Mouse (Mus musculus) gastrocnemius, postnatal 4 days (tissue): ENCODE data around the gene Sdc4. TPM values are rescaled to one million over a fixed set of nuclear protein-coding genes. Genes with fewer than 3 reads are reported as not detected.

Source experiments
- DNase-seq, 2 experiments: peaks; one replicate each; pipeline ENCODE4 v3.0.0; 2021 to 2022; ENCODE audit warnings: low spot score in 2 of 2, mixed read lengths in 2 of 2
- total RNA-seq, 2 experiments: library from RNA; stranded (reverse); gene quantifications; 2 replicates each; pipeline ENCODE4 v1.2.3; 2021

Sdc4 gene
- total RNA-seq, 2 experiments from 2014 or later = 58.1 to 60.1 TPM

DNA sequence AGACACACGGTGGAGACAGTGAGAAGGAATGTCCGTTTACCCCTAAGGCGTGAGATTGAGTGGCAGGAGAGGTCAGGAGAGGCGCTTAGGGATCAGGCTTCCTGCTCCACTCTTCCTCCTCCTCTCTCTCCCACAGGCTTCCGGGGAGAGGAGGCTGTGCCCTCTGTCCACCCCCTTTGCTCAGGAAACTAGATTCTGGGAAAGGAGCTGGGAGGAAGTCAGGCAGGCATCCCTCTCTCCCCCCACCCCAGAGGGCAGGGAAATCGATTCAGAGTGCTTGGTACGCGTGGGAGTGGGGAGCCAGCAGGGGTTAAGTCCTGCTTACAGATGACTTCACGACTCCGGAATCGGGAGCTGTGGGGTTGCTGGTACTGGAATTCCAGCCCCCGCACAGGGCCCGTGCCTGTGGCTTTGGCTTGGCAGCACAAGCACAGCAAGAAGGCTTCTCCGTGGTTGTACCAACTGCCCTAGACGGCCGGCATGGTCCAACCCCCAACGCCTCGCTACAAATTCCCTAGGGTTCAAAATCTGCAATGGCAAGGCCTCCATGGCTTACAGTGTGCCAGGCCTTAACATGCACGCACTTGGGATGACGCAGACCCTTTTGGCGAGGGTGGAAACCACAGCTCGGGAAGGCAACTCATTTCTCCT is 11.0 kb downstream of the Sdc4 start:
- peak in 1 of 2 experiments; percentile 48 for DNase-seq

DNA sequence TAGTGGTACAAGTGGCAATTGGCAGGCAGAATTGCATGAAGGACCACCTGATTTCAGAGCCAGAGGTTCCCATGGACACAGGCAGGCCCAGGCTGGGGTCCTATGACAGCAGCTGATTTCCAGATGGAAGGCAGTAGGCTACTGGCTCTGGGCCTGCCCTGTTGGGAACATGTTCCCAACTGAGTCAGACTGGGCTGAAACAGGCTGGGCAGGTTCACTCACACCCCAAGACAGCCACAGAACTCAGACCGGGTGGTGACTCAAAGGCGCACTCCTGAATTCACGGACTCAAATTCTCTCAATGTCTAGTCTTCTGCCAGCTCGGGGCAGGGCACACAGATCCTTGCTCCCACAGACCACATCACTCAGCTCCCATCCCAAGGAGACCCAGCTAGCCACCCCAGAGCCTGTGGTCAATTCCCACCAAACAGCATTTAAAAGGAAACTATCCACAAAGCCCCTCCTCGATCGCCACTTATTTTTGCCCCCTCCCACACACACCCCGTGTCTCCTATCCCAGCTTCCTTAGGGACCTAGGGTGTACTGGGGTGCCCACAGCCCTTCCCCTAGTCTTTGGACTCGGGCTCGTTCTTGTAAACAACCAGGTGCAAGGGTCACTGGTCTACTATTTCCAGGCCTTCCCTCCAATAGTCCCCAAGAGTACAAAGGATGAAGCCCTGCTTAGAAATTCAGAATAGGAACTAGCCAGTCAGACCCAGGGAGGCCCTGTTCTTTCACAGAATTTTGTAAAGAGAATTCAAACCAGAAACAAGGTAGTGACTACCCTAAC is 11.8 kb downstream of the Sdc4 start:
- no peak for DNase-seq

GRCm38 (mm10) chr2:164430697-164431096 is 13.0 kb downstream of the Sdc4 start:
- no peak for DNase-seq

GRCm38 (mm10) chr2:164429881-164430615 is 13.6 kb downstream of the Sdc4 start:
- no peak for DNase-seq

- DNase-seq = no peak
Observed at GRCm38 (mm10) chr2:164428451-164428850, 15.2 kb downstream of the Sdc4 start.

DNA sequence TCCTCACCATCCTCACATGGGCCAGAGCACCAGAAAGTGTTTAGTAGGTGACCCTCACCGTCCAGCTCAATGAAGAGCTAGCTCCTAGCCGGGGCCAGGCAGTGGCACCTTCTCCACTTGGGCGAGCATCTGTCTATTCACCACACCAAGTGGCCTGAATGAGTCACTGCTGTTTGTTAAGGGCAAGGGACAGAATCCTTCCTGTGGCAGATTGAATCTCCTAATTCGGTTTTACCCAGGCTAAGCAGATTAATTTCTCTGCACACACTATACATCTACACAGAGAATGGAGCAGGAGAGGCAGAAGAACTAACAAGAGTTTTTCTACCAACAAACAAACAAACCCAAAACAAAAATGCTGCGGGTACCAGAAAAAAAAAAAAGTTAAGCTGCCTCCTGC is 16.7 kb downstream of the Sdc4 start:
- DNase-seq = no peak

- DNase-seq = no peak
Observed at GRCm38 (mm10) chr2:164426121-164426520, 17.6 kb downstream of the Sdc4 start.

GRCm38 (mm10) chr2:164425401-164425800 is 18.3 kb downstream of the Sdc4 start:
- DNase-seq = no peak

DNA sequence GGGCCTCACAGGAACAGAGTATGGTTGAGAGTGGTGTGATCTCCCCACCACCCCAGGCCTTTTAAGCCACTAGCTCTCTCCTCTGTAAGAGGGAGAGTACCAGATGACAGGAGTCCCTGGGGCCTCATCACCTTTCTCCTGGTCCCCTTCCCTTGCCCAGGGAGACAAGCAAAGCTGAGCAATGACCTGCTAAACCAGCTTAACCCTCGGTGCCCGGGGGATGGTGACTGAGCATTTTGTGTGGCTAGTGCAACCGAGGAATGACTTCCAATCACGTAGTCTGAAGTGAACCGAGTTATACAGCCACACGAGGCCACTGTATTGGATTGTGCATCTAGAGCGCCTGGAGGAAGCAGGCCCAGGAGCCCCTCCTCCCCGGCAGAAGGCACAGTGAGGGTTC is 19.3 kb downstream of the Sdc4 start:
- no peak for DNase-seq

DNA sequence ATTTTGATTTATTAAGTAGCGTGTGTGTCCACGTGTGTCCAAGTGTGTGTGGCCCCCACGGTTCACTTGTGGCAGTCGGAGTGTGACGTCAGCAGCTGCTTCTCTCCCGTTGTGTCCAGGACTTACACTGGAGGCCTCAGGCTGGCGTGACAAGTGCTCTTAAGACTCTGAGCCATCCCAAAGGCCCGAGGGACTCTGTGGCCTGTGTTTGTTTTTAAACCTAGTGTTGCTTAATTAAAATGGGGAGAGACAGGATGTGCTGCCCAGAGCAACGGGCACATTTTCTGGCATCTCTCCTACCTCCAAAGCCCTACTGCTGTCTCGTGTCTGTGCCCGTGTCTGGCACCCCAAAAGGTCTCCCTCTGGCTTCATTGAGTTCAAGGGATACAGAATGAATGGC is 20.2 kb downstream of the Sdc4 start:
- DNase-seq = no peak

DNA sequence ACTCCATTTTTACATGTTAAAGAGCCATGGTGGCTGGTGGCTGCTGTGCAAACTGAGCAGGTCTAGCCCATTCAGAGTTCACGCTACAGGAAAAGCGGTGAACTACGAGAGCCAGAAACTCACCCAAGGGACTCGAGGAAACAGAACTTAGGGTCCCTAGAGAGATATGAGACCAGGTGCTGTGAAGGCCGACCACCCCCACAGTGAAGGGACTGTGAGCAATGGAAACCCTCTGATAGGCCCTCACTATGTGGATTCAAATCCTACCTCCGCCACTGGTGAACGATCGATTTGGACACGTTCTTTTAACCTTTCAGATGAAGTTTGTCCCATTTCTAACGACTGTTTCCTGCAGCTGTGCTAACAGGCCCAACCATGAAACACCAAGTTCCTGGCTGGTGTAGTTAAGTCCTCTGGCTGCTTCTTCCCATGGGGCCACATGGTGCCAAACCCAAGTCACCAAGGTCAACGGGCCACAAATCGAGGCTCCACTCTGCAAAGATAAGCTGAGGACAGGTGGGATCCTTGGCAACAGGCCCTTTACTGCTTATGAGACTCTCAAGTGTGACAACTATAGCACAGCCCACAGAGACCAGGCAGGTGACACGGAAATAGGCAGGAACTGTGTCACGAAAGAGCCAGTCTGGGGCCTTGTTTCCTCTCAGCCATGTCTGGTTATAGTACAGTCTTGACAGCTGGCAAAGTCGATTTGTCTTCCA is 20.9 kb downstream of the Sdc4 start:
- no peak for DNase-seq

DNA sequence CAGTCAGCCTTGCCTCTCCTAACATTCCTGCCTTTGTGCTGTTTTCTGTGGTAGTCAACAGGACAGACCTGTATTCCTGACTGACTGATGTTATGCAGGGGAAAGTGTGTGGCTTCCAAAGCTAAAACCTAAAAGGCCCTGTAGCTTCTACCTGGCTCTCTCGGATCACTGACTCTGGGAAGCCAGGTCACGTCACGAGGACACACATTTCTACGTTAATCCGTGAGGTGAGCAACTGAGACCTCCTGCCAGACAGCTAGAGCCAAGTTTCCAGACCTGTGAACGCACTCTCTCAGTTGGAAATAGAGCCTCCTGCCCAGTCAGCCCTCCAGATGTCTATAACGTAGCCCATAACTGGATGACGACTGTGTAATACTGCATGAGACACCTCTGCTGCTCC is 21.7 kb downstream of the Sdc4 start:
- DNase-seq = no peak

DNA sequence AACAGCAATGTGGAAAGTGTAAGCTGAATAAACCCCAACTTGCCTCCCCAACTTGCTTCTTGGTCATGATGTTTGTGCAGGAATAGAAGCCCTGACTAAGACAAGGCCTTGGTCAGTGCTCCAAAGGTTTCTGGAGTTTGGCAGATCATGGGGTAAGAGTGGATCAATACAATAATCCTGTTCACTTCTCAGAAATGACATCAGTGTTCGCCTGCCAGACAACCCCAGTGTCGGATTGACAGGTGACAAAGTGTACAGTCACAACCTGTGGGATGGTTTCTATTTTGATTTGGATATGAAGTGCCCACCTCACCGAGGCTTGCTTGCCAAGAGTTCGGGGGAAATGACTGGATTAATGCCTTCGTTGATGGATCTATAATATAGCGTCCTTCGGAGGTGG is 22.4 kb downstream of the Sdc4 start:
- no peak for DNase-seq

DNA sequence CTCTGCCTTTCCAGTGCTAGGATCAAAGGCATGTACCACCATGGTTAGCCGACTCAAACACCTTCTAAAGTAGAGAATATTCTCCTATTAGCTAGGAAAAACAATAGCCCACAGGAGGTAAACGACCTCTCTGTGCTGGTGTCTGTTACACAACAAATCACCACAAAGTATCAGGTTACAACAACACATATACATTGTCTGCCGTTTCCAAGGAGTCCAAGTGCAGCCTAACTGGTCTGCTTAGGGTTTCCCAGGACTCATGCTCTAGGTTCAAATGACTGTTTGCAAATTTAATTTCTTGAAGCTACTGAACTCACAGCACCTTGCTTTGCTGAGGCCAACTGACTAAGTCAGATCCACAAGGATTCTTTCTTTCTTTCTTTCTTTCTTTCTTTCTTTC is 24.2 kb downstream of the Sdc4 start:
- no peak for DNase-seq

GRCm38 (mm10) chr2:164418308-164418875 is 25.3 kb downstream of the Sdc4 start:
- no peak for DNase-seq

GRCm38 (mm10) chr2:164417198-164417597 is 26.5 kb downstream of the Sdc4 start:
- DNase-seq = no peak

- DNase-seq = no peak
Observed at GRCm38 (mm10) chr2:164414581-164414980, 29.1 kb downstream of the Sdc4 start.

DNA sequence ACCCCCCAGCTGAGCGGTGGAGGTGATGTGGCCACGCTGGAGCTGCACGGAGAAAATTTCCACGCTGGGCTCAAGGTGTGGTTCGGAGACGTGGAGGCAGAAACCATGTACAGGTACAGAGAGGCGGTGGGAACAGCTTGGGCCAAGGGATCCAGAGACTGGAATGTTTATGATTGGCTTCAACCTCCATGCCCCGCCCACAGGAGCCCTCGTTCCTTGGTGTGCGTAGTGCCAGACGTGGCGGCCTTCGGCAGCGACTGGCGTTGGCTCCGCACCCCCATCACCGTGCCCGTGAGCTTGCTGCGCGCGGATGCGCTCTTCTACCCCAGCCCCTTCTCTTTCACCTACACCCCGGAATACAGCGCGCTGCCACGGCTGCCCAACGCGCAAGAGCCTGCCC is 29.5 kb downstream of the Sdc4 start:
- peak in 1 of 2 experiments; percentile 7 for DNase-seq

- DNase-seq = peak; percentile 63 to 68
Observed at GRCm38 (mm10) chr2:164407708-164408107, 36.0 kb downstream of the Sdc4 start.

- DNase-seq = no peak
Observed at GRCm38 (mm10) chr2:164405519-164405918, 38.2 kb downstream of the Sdc4 start.

DNA sequence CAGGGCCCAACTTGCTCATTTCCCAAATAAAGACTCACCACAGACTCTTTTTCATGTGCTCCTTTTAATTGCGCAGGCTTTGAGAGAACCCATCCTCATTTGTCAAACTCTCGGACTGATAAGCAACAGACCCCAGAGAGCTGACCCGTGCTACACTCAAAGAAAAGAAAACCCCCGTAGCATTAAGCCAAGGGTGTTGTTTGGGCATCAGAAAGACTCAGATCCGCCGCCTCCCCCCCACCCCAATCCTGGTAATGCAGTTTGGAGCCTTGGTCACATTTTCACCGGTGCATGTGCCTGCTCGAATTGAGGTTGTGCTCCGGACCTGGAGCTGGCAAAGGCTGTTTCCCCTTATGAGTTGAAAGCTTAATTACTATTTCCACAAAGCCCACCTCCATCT is 38.6 kb downstream of the Sdc4 start, which contains the start of gene Matn4:
Matn4 (minus strand) TSS at position 101 of the 400 bp plus-strand sequence.
- no peak for DNase-seq
